Mouse (Mus musculus): Measurements from ENCODE around the gene Btbd11. TPM values are rescaled to one million over a fixed set of nuclear protein-coding genes. Genes with fewer than 3 reads are reported as not detected.

The Btbd11 gene
- polyA plus RNA-seq, 1 experiment = 4.9 TPM

- Histone ChIP-seq H3K9me3 (replicated peaks; ENCODE audit: control insufficient read depth, insufficient read depth, low read length, poor library complexity, severe bottlenecking) (peaks cover 3% of the 10 kb centered on the region; the same call in 1 of the 2 replicates), H3K27me3 (ENCODE audit: control insufficient read depth, insufficient read depth, low read length, poor library complexity, severe bottlenecking) (no peaks in the 10 kb centered on the region), H3K4me1 (ENCODE audit: control insufficient read depth, insufficient read depth, low read length) (no peaks in the 10 kb centered on the region), H3K36me3 (ENCODE audit: control insufficient read depth, insufficient read depth, low read length, poor library complexity, severe bottlenecking) (no peaks in the 10 kb centered on the region), H3K27ac (ENCODE audit: insufficient read depth, low read length) (no peak overlapping the region), H3K9ac (ENCODE audit: low read depth, poor library complexity, severe bottlenecking) (no peak overlapping the region), H3K4me3 (ENCODE audit: low read depth, low read length) (no peak overlapping the region)
- no peak for TF ChIP-seq EP300 (IDR thresholded peaks at IDR 0.05; ENCODE audit: insufficient read depth, low read depth, low read length)
- no peak for TF ChIP-seq POLR2A (IDR thresholded peaks at IDR 0.05; ENCODE audit: insufficient read depth, low read length)
- no peak for TF ChIP-seq CTCF (IDR thresholded peaks at IDR 0.05; ENCODE audit: low read depth, low read length)
Observed at GRCm38 (mm10) chr10:85437217-85437616, 50.6 kb downstream of the Btbd11 start.

- Histone ChIP-seq H3K27me3 (ENCODE audit: control insufficient read depth, insufficient read depth, low read length, poor library complexity, severe bottlenecking) (no peaks in the 10 kb centered on the region), H3K9me3 (replicated peaks; ENCODE audit: control insufficient read depth, insufficient read depth, low read length, poor library complexity, severe bottlenecking) (no peaks in the 10 kb centered on the region), H3K27ac (ENCODE audit: insufficient read depth, low read length) (no peak overlapping the region), H3K9ac (ENCODE audit: low read depth, poor library complexity, severe bottlenecking) (no peak overlapping the region), H3K4me1 (ENCODE audit: control insufficient read depth, insufficient read depth, low read length) (no peaks in the 10 kb centered on the region), H3K4me3 (ENCODE audit: low read depth, low read length) (no peak overlapping the region), H3K36me3 (ENCODE audit: control insufficient read depth, insufficient read depth, low read length, poor library complexity, severe bottlenecking) (no peaks in the 10 kb centered on the region)
- TF ChIP-seq EP300 (IDR thresholded peaks at IDR 0.05; ENCODE audit: insufficient read depth, low read depth, low read length) = no peak
- TF ChIP-seq CTCF (IDR thresholded peaks at IDR 0.05; ENCODE audit: low read depth, low read length) = no peak
- no peak for TF ChIP-seq POLR2A (IDR thresholded peaks at IDR 0.05; ENCODE audit: insufficient read depth, low read length)
Observed at GRCm38 (mm10) chr10:85443371-85443770, 56.8 kb downstream of the Btbd11 start.

- no peak for TF ChIP-seq POLR2A (IDR thresholded peaks at IDR 0.05; ENCODE audit: insufficient read depth, low read length)
- no peak for TF ChIP-seq CTCF (IDR thresholded peaks at IDR 0.05; ENCODE audit: low read depth, low read length)
- TF ChIP-seq EP300 (IDR thresholded peaks at IDR 0.05; ENCODE audit: insufficient read depth, low read depth, low read length) = no peak
- Histone ChIP-seq H3K4me3 (ENCODE audit: low read depth, low read length) (no peak overlapping the region), H3K9me3 (replicated peaks; ENCODE audit: control insufficient read depth, insufficient read depth, low read length, poor library complexity, severe bottlenecking) (no peaks in the 10 kb centered on the region)
Observed at GRCm38 (mm10) chr10:85445891-85446290, 59.3 kb downstream of the Btbd11 start.

GRCm38 (mm10) chr10:85446700-85447099, 60.1 kb downstream of the Btbd11 start:
- Histone ChIP-seq H3K4me3 (ENCODE audit: low read depth, low read length) (no peak overlapping the region), H3K9ac (ENCODE audit: low read depth, poor library complexity, severe bottlenecking) (no peak overlapping the region), H3K9me3 (replicated peaks; ENCODE audit: control insufficient read depth, insufficient read depth, low read length, poor library complexity, severe bottlenecking) (no peaks in the 10 kb centered on the region), H3K27me3 (ENCODE audit: control insufficient read depth, insufficient read depth, low read length, poor library complexity, severe bottlenecking) (no peaks in the 10 kb centered on the region), H3K4me1 (ENCODE audit: control insufficient read depth, insufficient read depth, low read length) (peaks cover 4% of the 10 kb centered on the region), H3K36me3 (ENCODE audit: control insufficient read depth, insufficient read depth, low read length, poor library complexity, severe bottlenecking) (no peaks in the 10 kb centered on the region), H3K27ac (ENCODE audit: insufficient read depth, low read length) (no peak overlapping the region)
- TF ChIP-seq CTCF (IDR thresholded peaks at IDR 0.05; ENCODE audit: low read depth, low read length) (no peak), EP300 (IDR thresholded peaks at IDR 0.05; ENCODE audit: insufficient read depth, low read depth, low read length) (no peak), POLR2A (IDR thresholded peaks at IDR 0.05; ENCODE audit: insufficient read depth, low read length) (no peak)

More at GRCm38 (mm10) chr10:85445891-85446290, 59.3 kb downstream of the Btbd11 start:
- no peaks in the 10 kb centered on the region for H3K27me3 ChIP-seq (ENCODE audit: control insufficient read depth, insufficient read depth, low read length, poor library complexity, severe bottlenecking)
- H3K4me1 ChIP-seq (ENCODE audit: control insufficient read depth, insufficient read depth, low read length) = peaks cover 1% of the 10 kb centered on the region
- H3K36me3 ChIP-seq (ENCODE audit: control insufficient read depth, insufficient read depth, low read length, poor library complexity, severe bottlenecking) = no peaks in the 10 kb centered on the region
- H3K27ac ChIP-seq (ENCODE audit: insufficient read depth, low read length) = no peak overlapping the region
- no peak overlapping the region for H3K9ac ChIP-seq (ENCODE audit: low read depth, poor library complexity, severe bottlenecking)

- no peaks in the 10 kb centered on the region for H3K36me3 ChIP-seq (ENCODE audit: control insufficient read depth, insufficient read depth, low read length, poor library complexity, severe bottlenecking)
- H3K4me3 ChIP-seq (ENCODE audit: low read depth, low read length) = no peak overlapping the region
- TF ChIP-seq POLR2A (IDR thresholded peaks at IDR 0.05; ENCODE audit: insufficient read depth, low read length) (no peak), CTCF (IDR thresholded peaks at IDR 0.05; ENCODE audit: low read depth, low read length) (no peak), EP300 (IDR thresholded peaks at IDR 0.05; ENCODE audit: insufficient read depth, low read depth, low read length) (no peak)
- no peaks in the 10 kb centered on the region for H3K27me3 ChIP-seq (ENCODE audit: control insufficient read depth, insufficient read depth, low read length, poor library complexity, severe bottlenecking)
- peaks cover 4% of the 10 kb centered on the region for H3K4me1 ChIP-seq (ENCODE audit: control insufficient read depth, insufficient read depth, low read length)
- H3K9me3 ChIP-seq (replicated peaks; ENCODE audit: control insufficient read depth, insufficient read depth, low read length, poor library complexity, severe bottlenecking) = no peaks in the 10 kb centered on the region
- no peak overlapping the region for H3K9ac ChIP-seq (ENCODE audit: low read depth, poor library complexity, severe bottlenecking)
- no peak overlapping the region for H3K27ac ChIP-seq (ENCODE audit: insufficient read depth, low read length)
Observed at GRCm38 (mm10) chr10:85447869-85448268, 61.3 kb downstream of the Btbd11 start.

- no peaks in the 10 kb centered on the region for H3K27me3 ChIP-seq (ENCODE audit: control insufficient read depth, insufficient read depth, low read length, poor library complexity, severe bottlenecking)
- H3K27ac ChIP-seq (ENCODE audit: insufficient read depth, low read length) = no peak overlapping the region
- H3K4me1 ChIP-seq (ENCODE audit: control insufficient read depth, insufficient read depth, low read length) = peaks cover 4% of the 10 kb centered on the region
- no peaks in the 10 kb centered on the region for H3K9me3 ChIP-seq (replicated peaks; ENCODE audit: control insufficient read depth, insufficient read depth, low read length, poor library complexity, severe bottlenecking)
- H3K36me3 ChIP-seq (ENCODE audit: control insufficient read depth, insufficient read depth, low read length, poor library complexity, severe bottlenecking) = no peaks in the 10 kb centered on the region
- TF ChIP-seq POLR2A (IDR thresholded peaks at IDR 0.05; ENCODE audit: insufficient read depth, low read length) (no peak), EP300 (IDR thresholded peaks at IDR 0.05; ENCODE audit: insufficient read depth, low read depth, low read length) (peak; percentile 75), CTCF (IDR thresholded peaks at IDR 0.05; ENCODE audit: low read depth, low read length) (no peak)
- no peak overlapping the region for H3K4me3 ChIP-seq (ENCODE audit: low read depth, low read length)
- no peak overlapping the region for H3K9ac ChIP-seq (ENCODE audit: low read depth, poor library complexity, severe bottlenecking)
Observed at GRCm38 (mm10) chr10:85451629-85452368, 65.2 kb downstream of the Btbd11 start.
